Mouse (Mus musculus): ENCODE measurements at regions not wholly inside any gene's neighbourhood (a gene's known extent, or its start where the extent isn't known, plus 50 kb on each side); places are given as distances from the start of the nearest gene placed in this dataset.
"Not testable (repeated sequence)": the region's sequence is repeated elsewhere in the genome, so short reads cannot be mapped to it uniquely, and the experiment has no call there.

DNA sequence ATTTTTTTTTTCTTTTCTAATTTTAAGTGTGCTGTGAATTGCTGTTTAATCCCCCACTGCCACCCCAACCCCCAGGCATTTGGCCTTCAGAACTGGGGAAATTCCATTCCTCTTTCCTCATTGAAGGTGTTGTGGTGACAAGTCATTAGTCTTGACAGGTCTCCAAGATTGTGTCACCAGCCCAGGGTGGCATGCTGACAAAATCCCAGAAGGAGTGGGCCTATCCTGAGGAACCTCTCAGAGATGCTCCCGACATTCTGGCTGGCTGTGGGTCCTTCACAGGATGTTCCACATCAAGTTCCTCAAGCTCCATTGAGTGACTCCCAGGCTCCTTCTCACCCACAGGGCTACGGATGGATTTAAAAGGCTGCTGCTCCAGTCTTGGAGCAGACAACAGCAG is 91.7 kb downstream of the Btg1 start:
- ATAC-seq (ENCODE audit: extremely low read depth, insufficient number of reproducible peaks, low FRiP score, low TSS enrichment) = no peak
- Histone ChIP-seq H3K36me3 (no peaks in the 10 kb centered on the region), H3K27ac (replicated peaks) (peak overlapping the region; percentile 78), H3K4me1 (peaks cover 29% of the 10 kb centered on the region), H3K9me3 (no peaks in the 10 kb centered on the region), H3K4me2 (no peak overlapping the region), H3K9ac (no peak overlapping the region), H3K27me3 (replicated peaks) (no peaks in the 10 kb centered on the region), H3K4me3 (no peak overlapping the region)
- 17% methylated on average over 2 of the region's 2 CpGs for WGBS

DNA sequence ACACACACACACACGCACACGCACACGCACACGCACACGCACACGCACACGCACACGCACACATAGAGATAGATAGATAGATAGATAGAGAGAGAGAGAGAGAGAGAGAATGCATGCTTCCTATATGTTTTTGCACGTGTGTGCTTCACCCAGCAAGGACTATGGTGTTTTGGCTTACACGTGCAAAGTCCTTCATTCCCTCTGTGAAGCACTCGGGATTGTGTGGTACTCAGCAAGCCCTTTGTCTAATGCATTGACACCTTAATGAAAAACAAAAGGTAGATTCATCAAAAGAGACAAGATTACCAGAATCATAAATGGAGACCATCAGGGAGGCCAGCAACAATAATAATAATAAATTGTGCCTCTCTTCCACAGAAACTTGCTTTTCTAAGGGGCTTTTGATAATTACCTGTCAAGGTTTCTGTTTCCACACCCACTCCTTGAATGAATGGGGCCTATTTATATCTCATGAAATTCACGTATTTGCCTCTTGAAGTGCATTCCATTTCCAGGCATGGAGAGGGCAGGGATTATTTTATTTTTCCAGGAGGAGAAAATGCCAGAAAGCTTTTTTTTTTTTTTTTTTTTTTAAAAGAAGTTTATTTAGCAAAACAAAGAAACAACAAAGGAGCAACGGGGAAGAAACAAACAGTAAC is 93.0 kb downstream of the Btg1 start:
- H3K9me3 ChIP-seq = no peaks in the 10 kb centered on the region
- no peaks in the 10 kb centered on the region for H3K27me3 ChIP-seq (replicated peaks)
- no peak overlapping the region for H3K4me2 ChIP-seq
- peak overlapping the region; percentile 65 for H3K27ac ChIP-seq (replicated peaks)
- H3K4me1 ChIP-seq = peaks cover 29% of the 10 kb centered on the region
- no peak overlapping the region for H3K9ac ChIP-seq
- H3K36me3 ChIP-seq = no peaks in the 10 kb centered on the region
- H3K4me3 ChIP-seq = no peak overlapping the region
- ATAC-seq (ENCODE audit: extremely low read depth, insufficient number of reproducible peaks, low FRiP score, low TSS enrichment) = no peak
- 85% methylated on average over 13 of the region's 13 CpGs for WGBS

DNA sequence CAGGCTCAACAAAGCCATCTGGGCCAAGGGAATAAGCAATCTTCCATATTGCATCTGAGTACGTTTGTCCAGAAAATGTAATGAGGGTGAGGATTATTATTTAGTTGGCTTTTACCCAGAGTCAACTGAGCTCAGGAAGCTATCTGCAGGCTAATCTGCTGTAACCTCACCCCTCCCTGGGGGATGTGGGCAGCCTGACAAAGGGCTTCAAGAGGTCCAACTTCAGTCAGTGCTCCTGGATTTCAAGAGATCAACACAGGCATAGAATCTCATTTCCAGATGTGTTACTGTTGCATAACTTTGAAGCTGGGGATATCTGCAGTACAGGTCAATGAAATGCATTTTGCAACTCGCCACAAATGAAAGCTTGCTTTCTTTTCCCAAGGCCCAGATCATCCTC is 95.2 kb downstream of the Btg1 start:
- Histone ChIP-seq H3K4me3 (no peak overlapping the region), H3K36me3 (no peaks in the 10 kb centered on the region), H3K9ac (no peak overlapping the region), H3K27me3 (replicated peaks) (no peaks in the 10 kb centered on the region), H3K27ac (replicated peaks) (no peak overlapping the region), H3K9me3 (no peaks in the 10 kb centered on the region), H3K4me2 (no peak overlapping the region), H3K4me1 (peaks cover 35% of the 10 kb centered on the region)
- WGBS = 65% methylated on average over 2 of the region's 2 CpGs
- ATAC-seq (ENCODE audit: extremely low read depth, insufficient number of reproducible peaks, low FRiP score, low TSS enrichment) = no peak

DNA sequence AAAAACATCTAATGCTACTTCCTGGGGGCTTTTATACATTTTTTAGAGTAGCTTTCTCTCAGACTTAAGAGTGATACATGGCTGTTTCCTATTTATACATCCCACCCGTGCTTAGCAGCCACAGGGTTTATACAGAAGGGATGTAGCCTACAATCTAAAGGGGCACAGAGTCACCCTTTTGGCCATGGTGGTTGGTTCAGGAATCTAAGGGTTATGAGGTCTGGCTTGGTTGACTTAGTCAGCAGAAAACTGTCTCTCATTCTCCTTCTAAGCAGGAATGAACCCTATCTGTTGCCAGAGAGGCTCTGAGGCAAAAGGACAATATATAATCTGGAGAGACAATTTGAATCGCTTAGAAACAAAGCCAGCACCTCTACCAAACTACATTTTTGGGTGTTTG is 97.9 kb downstream of the Btg1 start:
- H3K4me2 ChIP-seq = no peak overlapping the region
- no peak overlapping the region for H3K27ac ChIP-seq (replicated peaks)
- no peak overlapping the region for H3K9ac ChIP-seq
- peaks cover 30% of the 10 kb centered on the region for H3K4me1 ChIP-seq
- H3K27me3 ChIP-seq (replicated peaks) = no peaks in the 10 kb centered on the region
- WGBS = 72% methylated on average over 2 of the region's 2 CpGs
- no peak for ATAC-seq (ENCODE audit: extremely low read depth, insufficient number of reproducible peaks, low FRiP score, low TSS enrichment)
- no peaks in the 10 kb centered on the region for H3K36me3 ChIP-seq
- H3K9me3 ChIP-seq = no peaks in the 10 kb centered on the region
- no peak overlapping the region for H3K4me3 ChIP-seq

DNA sequence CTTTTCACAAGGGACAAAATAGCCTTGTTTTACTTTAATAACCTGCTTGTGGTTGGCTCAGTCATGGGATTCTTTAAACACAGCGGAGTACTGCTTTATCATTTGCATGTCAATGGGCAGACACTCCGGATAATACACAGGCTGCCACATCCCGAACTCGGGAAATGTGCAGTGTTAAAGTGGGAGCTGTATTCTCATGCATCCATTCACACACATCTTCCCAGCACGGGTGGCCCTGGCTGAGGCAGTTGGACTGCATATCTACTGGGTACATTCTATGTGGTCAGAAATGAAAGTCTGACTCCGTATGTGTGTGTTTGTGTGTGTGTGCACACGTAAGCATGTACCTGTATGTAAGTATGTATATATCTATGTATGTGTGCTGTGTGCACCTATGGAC is 100.5 kb downstream of the Btg1 start:
- no peak overlapping the region for H3K9ac ChIP-seq
- H3K9me3 ChIP-seq = no peaks in the 10 kb centered on the region
- H3K4me1 ChIP-seq = peaks cover 30% of the 10 kb centered on the region
- H3K4me2 ChIP-seq = no peak overlapping the region
- ATAC-seq (ENCODE audit: extremely low read depth, insufficient number of reproducible peaks, low FRiP score, low TSS enrichment) = no peak
- H3K27me3 ChIP-seq (replicated peaks) = no peaks in the 10 kb centered on the region
- H3K27ac ChIP-seq (replicated peaks) = no peak overlapping the region
- no peaks in the 10 kb centered on the region for H3K36me3 ChIP-seq
- WGBS = 77% methylated on average over 7 of the region's 7 CpGs
- no peak overlapping the region for H3K4me3 ChIP-seq

DNA sequence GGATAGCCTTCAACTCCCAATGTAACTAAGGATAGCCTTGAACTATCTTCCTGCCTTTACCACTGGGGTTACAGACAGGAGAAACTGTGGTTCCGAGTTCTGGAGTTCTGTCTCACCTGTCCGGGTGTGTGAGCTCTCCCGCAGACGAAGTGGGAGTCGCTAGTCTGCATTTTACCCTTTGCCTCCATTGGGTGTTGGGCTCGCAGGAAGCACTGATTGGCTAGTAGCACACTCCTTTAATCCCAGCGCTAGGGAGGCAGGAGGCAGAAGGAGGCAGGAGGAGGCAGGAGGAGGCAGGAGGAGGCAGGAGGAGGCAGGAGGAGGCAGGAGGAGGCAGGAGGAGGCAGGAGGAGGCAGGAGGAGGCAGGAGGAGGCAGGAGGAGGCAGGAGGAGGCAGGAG is 101.9 kb downstream of the Btg1 start:
- not testable (repeated sequence) for H3K27me3 ChIP-seq (replicated peaks); H3K36me3 ChIP-seq; H3K9me3 ChIP-seq; H3K27ac ChIP-seq (replicated peaks); ATAC-seq (ENCODE audit: extremely low read depth, insufficient number of reproducible peaks, low FRiP score, low TSS enrichment); H3K4me3 ChIP-seq; H3K4me2 ChIP-seq; H3K9ac ChIP-seq
- peaks cover 37% of the 10 kb centered on the region for H3K4me1 ChIP-seq
- 87% methylated on average over 7 of the region's 7 CpGs for WGBS

DNA sequence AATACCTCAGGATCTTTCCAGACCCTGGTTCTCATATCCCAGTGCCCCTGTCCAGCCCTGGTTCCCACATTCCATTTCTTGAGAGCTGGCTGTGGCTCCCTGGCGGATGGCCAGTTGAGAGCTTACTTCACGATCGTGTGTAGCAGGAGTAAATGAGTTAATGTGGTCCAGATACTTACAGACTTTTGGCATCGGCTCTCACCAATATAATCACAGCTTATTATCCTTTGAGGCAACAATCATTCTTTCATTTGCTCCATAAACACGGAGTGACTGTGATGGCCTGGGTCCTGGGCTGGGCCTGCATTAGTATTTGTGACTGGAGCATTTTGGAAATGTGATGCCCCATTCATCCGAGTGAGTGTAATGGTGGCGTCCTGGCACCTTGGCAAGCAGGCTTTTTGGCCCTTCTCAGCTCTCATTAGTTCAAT is 103.5 kb downstream of the Btg1 start:
- no peak overlapping the region for H3K9ac ChIP-seq
- H3K4me3 ChIP-seq = no peak overlapping the region
- no peak overlapping the region for H3K4me2 ChIP-seq
- 47% methylated on average over 7 of the region's 7 CpGs for WGBS
- no peaks in the 10 kb centered on the region for H3K27me3 ChIP-seq (replicated peaks)
- ATAC-seq (ENCODE audit: extremely low read depth, insufficient number of reproducible peaks, low FRiP score, low TSS enrichment) = no peak
- H3K36me3 ChIP-seq = no peaks in the 10 kb centered on the region
- H3K27ac ChIP-seq (replicated peaks) = peak overlapping the region; percentile 48; the same call in 1 of the 2 replicates
- peaks cover 51% of the 10 kb centered on the region for H3K4me1 ChIP-seq
- no peaks in the 10 kb centered on the region for H3K9me3 ChIP-seq

DNA sequence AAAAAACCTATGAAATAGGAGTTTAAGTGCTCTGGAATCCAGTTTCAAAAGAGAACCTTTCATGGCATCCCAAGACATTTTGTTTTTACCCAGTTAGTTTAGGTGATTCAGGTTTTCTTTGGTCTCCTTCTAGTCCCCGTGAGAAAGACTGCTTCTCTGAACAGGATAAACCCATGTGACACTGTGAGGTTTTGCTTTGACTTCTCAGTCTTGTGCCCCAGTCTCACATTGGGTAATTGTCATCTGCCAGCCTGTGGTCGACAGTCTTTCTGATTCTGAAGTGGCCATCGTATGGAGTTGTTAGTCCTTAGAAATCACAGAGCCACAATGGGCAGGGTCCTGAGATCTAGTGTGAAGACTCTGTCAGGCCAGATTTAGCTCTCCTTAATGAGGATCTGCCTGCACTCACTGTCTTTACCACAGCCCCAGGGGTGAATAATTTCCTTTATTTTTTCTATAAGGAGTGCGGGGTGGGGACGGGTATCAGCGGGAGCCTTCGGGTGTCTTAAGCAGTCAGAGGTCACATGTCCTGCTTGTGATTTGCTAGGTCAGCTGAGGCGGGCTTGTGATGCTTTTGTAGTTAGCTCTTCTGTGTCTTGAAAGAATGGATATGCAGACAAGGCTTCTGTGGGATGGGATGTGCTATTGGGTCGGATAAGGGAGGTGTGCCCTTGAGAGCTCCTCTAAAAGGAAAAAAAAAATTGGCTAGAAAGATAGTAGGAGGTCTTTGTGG is 104.3 kb downstream of the Btg1 start:
- no peaks in the 10 kb centered on the region for H3K27me3 ChIP-seq (replicated peaks)
- no peak overlapping the region for H3K4me2 ChIP-seq
- H3K9me3 ChIP-seq = no peaks in the 10 kb centered on the region
- 0 out of 2 replicates have a peak overlapping the region, but pooled peaks have one; percentile 36 for H3K27ac ChIP-seq (replicated peaks)
- H3K9ac ChIP-seq = no peak overlapping the region
- no peak overlapping the region for H3K4me3 ChIP-seq
- H3K4me1 ChIP-seq = peaks cover 55% of the 10 kb centered on the region
- ATAC-seq (ENCODE audit: extremely low read depth, insufficient number of reproducible peaks, low FRiP score, low TSS enrichment) = no peak
- 53% methylated on average over 9 of the region's 9 CpGs for WGBS
- no peaks in the 10 kb centered on the region for H3K36me3 ChIP-seq

DNA sequence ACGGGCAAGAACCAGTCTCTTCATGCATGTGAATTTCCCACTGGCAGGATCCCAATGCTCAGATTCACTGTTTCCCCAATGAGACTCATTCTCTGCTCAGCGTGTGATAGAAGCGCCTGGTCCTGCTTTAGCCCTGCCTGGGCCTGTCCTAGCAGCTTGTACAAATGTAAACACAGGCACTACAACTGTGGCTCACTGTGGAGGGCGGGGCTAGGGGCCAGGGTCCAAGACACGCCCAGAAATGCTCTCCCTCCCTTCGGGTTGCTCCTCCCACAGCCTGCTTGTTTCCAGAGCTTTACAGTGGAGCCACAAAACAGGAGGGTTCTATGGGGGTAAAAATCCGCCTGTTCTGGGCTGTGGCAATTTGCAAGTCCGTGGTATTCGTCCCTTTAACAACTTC is 105.7 kb downstream of the Btg1 start:
- Histone ChIP-seq H3K4me1 (peaks cover 49% of the 10 kb centered on the region), H3K9ac (no peak overlapping the region), H3K4me3 (no peak overlapping the region), H3K4me2 (no peak overlapping the region), H3K9me3 (no peaks in the 10 kb centered on the region), H3K27ac (replicated peaks) (peak overlapping the region; percentile 46), H3K36me3 (no peaks in the 10 kb centered on the region), H3K27me3 (replicated peaks) (no peaks in the 10 kb centered on the region)
- 26% methylated on average over 9 of the region's 9 CpGs for WGBS
- ATAC-seq (ENCODE audit: extremely low read depth, insufficient number of reproducible peaks, low FRiP score, low TSS enrichment) = peak; percentile 78; the same call in 1 of the 2 replicates

DNA sequence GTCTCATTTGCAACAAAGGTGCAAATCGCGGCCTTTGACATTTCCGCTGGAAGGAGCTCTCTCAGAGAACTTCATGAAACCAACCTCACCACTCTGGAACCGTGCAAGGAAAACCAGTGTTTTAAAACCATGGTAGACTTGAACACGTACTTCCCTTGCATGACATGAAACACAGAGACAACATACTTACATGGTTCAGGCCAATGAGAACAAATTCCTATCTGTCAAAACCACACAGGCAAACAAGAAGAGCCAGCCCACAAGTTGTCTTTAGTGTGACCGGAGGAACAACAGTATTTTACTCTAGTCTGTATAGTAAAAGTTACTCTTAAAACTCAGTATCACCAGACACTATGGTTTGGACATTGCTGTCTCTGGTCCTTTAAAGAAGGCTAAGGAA is 106.3 kb downstream of the Btg1 start:
- H3K4me1 ChIP-seq = peaks cover 49% of the 10 kb centered on the region
- 88% methylated on average over 6 of the region's 6 CpGs for WGBS
- no peak for ATAC-seq (ENCODE audit: extremely low read depth, insufficient number of reproducible peaks, low FRiP score, low TSS enrichment)
- no peak overlapping the region for H3K4me2 ChIP-seq
- no peak overlapping the region for H3K9ac ChIP-seq
- H3K9me3 ChIP-seq = no peaks in the 10 kb centered on the region
- H3K27me3 ChIP-seq (replicated peaks) = no peaks in the 10 kb centered on the region
- no peaks in the 10 kb centered on the region for H3K36me3 ChIP-seq
- H3K27ac ChIP-seq (replicated peaks) = no peak overlapping the region
- no peak overlapping the region for H3K4me3 ChIP-seq

DNA sequence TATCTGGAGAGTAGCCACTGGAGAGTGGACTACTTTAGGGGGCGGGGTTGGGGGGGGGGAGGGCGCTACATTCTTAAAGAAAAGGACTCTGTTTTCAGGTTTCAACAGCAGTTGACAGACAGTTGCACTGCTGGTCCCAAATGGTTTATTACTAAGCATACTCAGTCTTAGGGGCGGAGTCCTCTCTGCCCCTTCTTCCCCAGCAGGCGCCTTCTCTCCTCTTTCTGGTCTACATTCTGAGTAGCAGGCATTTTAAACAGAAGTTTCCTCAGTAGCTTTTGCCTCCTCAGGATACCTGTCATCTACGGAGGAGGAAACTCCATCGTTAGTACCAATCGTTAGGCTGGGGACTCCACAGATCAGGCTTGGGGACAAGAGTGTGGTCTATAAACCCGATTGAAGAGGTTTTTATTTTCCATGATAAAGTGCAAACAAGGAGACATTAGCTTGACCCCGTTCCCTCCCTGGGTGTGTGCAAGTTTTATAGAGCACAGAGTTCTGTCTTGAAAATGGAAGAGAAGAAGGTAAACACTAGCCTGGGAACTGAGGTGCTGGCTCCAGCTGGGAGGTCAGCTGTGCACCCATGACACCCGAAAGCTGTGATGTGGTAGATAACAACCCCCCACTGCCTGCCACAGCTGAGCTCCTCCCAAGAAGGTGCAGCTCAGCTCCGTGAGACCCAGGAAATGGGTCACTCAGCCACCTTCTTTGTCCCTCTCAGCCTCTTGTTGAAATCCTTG is 107.8 kb downstream of the Btg1 start:
- no peak for ATAC-seq (ENCODE audit: extremely low read depth, insufficient number of reproducible peaks, low FRiP score, low TSS enrichment)
- no peak overlapping the region for H3K4me3 ChIP-seq
- peaks cover 49% of the 10 kb centered on the region for H3K4me1 ChIP-seq
- H3K27me3 ChIP-seq (replicated peaks) = no peaks in the 10 kb centered on the region
- H3K27ac ChIP-seq (replicated peaks) = no peak overlapping the region
- H3K4me2 ChIP-seq = peak overlapping the region; percentile 13; the same call in 1 of the 2 replicates
- WGBS = 44% methylated on average over 11 of the region's 11 CpGs
- H3K9me3 ChIP-seq = no peaks in the 10 kb centered on the region
- no peak overlapping the region for H3K9ac ChIP-seq
- H3K36me3 ChIP-seq = no peaks in the 10 kb centered on the region
